Mouse (Mus musculus): ENCODE measurements around the gene Zgrf1. TPM values are rescaled to one million over a fixed set of nuclear protein-coding genes. Genes with fewer than 3 reads are reported as not detected.

Gene Zgrf1
- polyA plus RNA-seq (2015; fragmentation: Nextera tagmentation; extraction: Ambion mirVana): 2.8 and 3.4 TPM in 2 replicates

- under 1% methylated on average over 72 of the region's 73 CpGs for WGBS
- H3K9me3 ChIP-seq (ENCODE audit: control insufficient read depth, low read length): no peaks in the 10 kb centered on the region
- peak within 1 kb of the TSS; percentile 95 for H3K27ac ChIP-seq (ENCODE audit: low read depth, low read length)
- H3K4me2 ChIP-seq (ENCODE audit: low read length): peak within 1 kb of the TSS; percentile 69
- peak within 1 kb of the TSS; percentile 79 for H3K4me3 ChIP-seq (ENCODE audit: low read length)
- no peaks in the 10 kb centered on the region for H3K4me1 ChIP-seq (ENCODE audit: control insufficient read depth, insufficient read depth, low read depth, low read length)
- H3K27me3 ChIP-seq (replicated peaks; ENCODE audit: control insufficient read depth, insufficient read depth, low read length): no peaks in the 10 kb centered on the region
- H3K9ac ChIP-seq (ENCODE audit: low read depth, low read length): peak within 1 kb of the TSS; percentile 81
- no peaks in the 10 kb centered on the region for H3K36me3 ChIP-seq (ENCODE audit: control insufficient read depth, insufficient read depth, low read length)
- ATAC-seq: peak; percentile 99
These were observed at the start of gene Zgrf1, which contains the start of gene Larp7 for GRCm38 (mm10) chr3:127552973-127553719. Gene Zgrf1 (plus strand): TSS chr3:127553489. Gene Larp7 (minus strand): TSS chr3:127553349.

- Histone ChIP-seq H3K36me3 (ENCODE audit: control insufficient read depth, insufficient read depth, low read length) (no peaks in the 10 kb centered on the region), H3K9ac (ENCODE audit: low read depth, low read length) (no peak overlapping the region), H3K27me3 (replicated peaks; ENCODE audit: control insufficient read depth, insufficient read depth, low read length) (no peaks in the 10 kb centered on the region), H3K9me3 (ENCODE audit: control insufficient read depth, low read length) (no peaks in the 10 kb centered on the region), H3K27ac (ENCODE audit: low read depth, low read length) (no peak overlapping the region), H3K4me2 (ENCODE audit: low read length) (no peak overlapping the region), H3K4me3 (ENCODE audit: low read length) (no peak overlapping the region), H3K4me1 (ENCODE audit: control insufficient read depth, insufficient read depth, low read depth, low read length) (no peaks in the 10 kb centered on the region)
- 69% methylated on average over 15 of the region's 15 CpGs for WGBS
- no peak for ATAC-seq
These were observed 45.2 kb upstream of the Zgrf1 start for GRCm38 (mm10) chr3:127507878-127508783.

- Histone ChIP-seq H3K27me3 (replicated peaks; ENCODE audit: control insufficient read depth, insufficient read depth, low read length) (no peaks in the 10 kb centered on the region), H3K4me2 (ENCODE audit: low read length) (no peak overlapping the region), H3K4me3 (ENCODE audit: low read length) (no peak overlapping the region), H3K27ac (ENCODE audit: low read depth, low read length) (no peak overlapping the region), H3K9ac (ENCODE audit: low read depth, low read length) (no peak overlapping the region), H3K36me3 (ENCODE audit: control insufficient read depth, insufficient read depth, low read length) (no peaks in the 10 kb centered on the region), H3K4me1 (ENCODE audit: control insufficient read depth, insufficient read depth, low read depth, low read length) (no peaks in the 10 kb centered on the region), H3K9me3 (ENCODE audit: control insufficient read depth, low read length) (no peaks in the 10 kb centered on the region)
- no peak for ATAC-seq
- WGBS: 82% methylated on average over 12 of the region's 12 CpGs
These were observed 41.2 kb upstream of the Zgrf1 start for GRCm38 (mm10) chr3:127511786-127512746.

GRCm38 (mm10) chr3:127512794-127513335, 40.4 kb upstream of the Zgrf1 start:
- Histone ChIP-seq H3K4me2 (ENCODE audit: low read length) (no peak overlapping the region), H3K4me3 (ENCODE audit: low read length) (no peak overlapping the region), H3K27ac (ENCODE audit: low read depth, low read length) (no peak overlapping the region), H3K9me3 (ENCODE audit: control insufficient read depth, low read length) (no peaks in the 10 kb centered on the region), H3K9ac (ENCODE audit: low read depth, low read length) (no peak overlapping the region), H3K4me1 (ENCODE audit: control insufficient read depth, insufficient read depth, low read depth, low read length) (no peaks in the 10 kb centered on the region), H3K36me3 (ENCODE audit: control insufficient read depth, insufficient read depth, low read length) (no peaks in the 10 kb centered on the region), H3K27me3 (replicated peaks; ENCODE audit: control insufficient read depth, insufficient read depth, low read length) (no peaks in the 10 kb centered on the region)
- WGBS: 78% methylated on average over 15 of the region's 15 CpGs
- ATAC-seq: no peak

- no peak for ATAC-seq
- no peak overlapping the region for H3K9ac ChIP-seq (ENCODE audit: low read depth, low read length)
- 72% methylated on average over 2 of the region's 2 CpGs for WGBS
These were observed 39.6 kb upstream of the Zgrf1 start for GRCm38 (mm10) chr3:127513699-127514098.

GRCm38 (mm10) chr3:127515251-127515650, 38.0 kb upstream of the Zgrf1 start:
- Histone ChIP-seq H3K4me3 (ENCODE audit: low read length) (no peak overlapping the region), H3K27me3 (replicated peaks; ENCODE audit: control insufficient read depth, insufficient read depth, low read length) (no peaks in the 10 kb centered on the region), H3K9ac (ENCODE audit: low read depth, low read length) (no peak overlapping the region), H3K9me3 (ENCODE audit: control insufficient read depth, low read length) (no peaks in the 10 kb centered on the region), H3K36me3 (ENCODE audit: control insufficient read depth, insufficient read depth, low read length) (no peaks in the 10 kb centered on the region), H3K27ac (ENCODE audit: low read depth, low read length) (no peak overlapping the region), H3K4me2 (ENCODE audit: low read length) (no peak overlapping the region), H3K4me1 (ENCODE audit: control insufficient read depth, insufficient read depth, low read depth, low read length) (no peaks in the 10 kb centered on the region)
- no peak for ATAC-seq
- whole genome bisulfite sequencing: 92% methylated on average over 1 of the region's 1 CpGs

More at GRCm38 (mm10) chr3:127513699-127514098, 39.6 kb upstream of the Zgrf1 start:
- Histone ChIP-seq H3K4me3 (ENCODE audit: low read length) (no peak overlapping the region), H3K4me2 (ENCODE audit: low read length) (no peak overlapping the region), H3K27ac (ENCODE audit: low read depth, low read length) (no peak overlapping the region), H3K4me1 (ENCODE audit: control insufficient read depth, insufficient read depth, low read depth, low read length) (no peaks in the 10 kb centered on the region), H3K9me3 (ENCODE audit: control insufficient read depth, low read length) (no peaks in the 10 kb centered on the region), H3K36me3 (ENCODE audit: control insufficient read depth, insufficient read depth, low read length) (no peaks in the 10 kb centered on the region), H3K27me3 (replicated peaks; ENCODE audit: control insufficient read depth, insufficient read depth, low read length) (no peaks in the 10 kb centered on the region)

GRCm38 (mm10) chr3:127520300-127520699, 33.0 kb upstream of the Zgrf1 start:
- 86% methylated on average over 6 of the region's 6 CpGs for WGBS
- no peak for ATAC-seq

GRCm38 (mm10) chr3:127521156-127521555, 32.1 kb upstream of the Zgrf1 start:
- no peaks in the 10 kb centered on the region for H3K9me3 ChIP-seq (ENCODE audit: control insufficient read depth, low read length)
- no peaks in the 10 kb centered on the region for H3K27me3 ChIP-seq (replicated peaks; ENCODE audit: control insufficient read depth, insufficient read depth, low read length)
- no peak overlapping the region for H3K27ac ChIP-seq (ENCODE audit: low read depth, low read length)
- no peak overlapping the region for H3K9ac ChIP-seq (ENCODE audit: low read depth, low read length)
- H3K4me1 ChIP-seq (ENCODE audit: control insufficient read depth, insufficient read depth, low read depth, low read length): no peaks in the 10 kb centered on the region
- 80% methylated on average over 10 of the region's 10 CpGs for WGBS
- no peaks in the 10 kb centered on the region for H3K36me3 ChIP-seq (ENCODE audit: control insufficient read depth, insufficient read depth, low read length)
- no peak overlapping the region for H3K4me2 ChIP-seq (ENCODE audit: low read length)
- no peak for ATAC-seq
- H3K4me3 ChIP-seq (ENCODE audit: low read length): no peak overlapping the region

More at GRCm38 (mm10) chr3:127520300-127520699, 33.0 kb upstream of the Zgrf1 start:
- Histone ChIP-seq H3K9ac (ENCODE audit: low read depth, low read length) (no peak overlapping the region), H3K4me2 (ENCODE audit: low read length) (no peak overlapping the region), H3K9me3 (ENCODE audit: control insufficient read depth, low read length) (no peaks in the 10 kb centered on the region), H3K27me3 (replicated peaks; ENCODE audit: control insufficient read depth, insufficient read depth, low read length) (no peaks in the 10 kb centered on the region), H3K27ac (ENCODE audit: low read depth, low read length) (no peak overlapping the region), H3K4me1 (ENCODE audit: control insufficient read depth, insufficient read depth, low read depth, low read length) (no peaks in the 10 kb centered on the region), H3K4me3 (ENCODE audit: low read length) (no peak overlapping the region), H3K36me3 (ENCODE audit: control insufficient read depth, insufficient read depth, low read length) (no peaks in the 10 kb centered on the region)

Measured in hindbrain, embryonic 16.5 days (tissue).